Mouse (Mus musculus): ENCODE measurements at regions not wholly inside any gene's neighbourhood (a gene's known extent, or its start where the extent isn't known, plus 50 kb on each side); places are given as distances from the start of the nearest gene placed in this dataset.

DNA sequence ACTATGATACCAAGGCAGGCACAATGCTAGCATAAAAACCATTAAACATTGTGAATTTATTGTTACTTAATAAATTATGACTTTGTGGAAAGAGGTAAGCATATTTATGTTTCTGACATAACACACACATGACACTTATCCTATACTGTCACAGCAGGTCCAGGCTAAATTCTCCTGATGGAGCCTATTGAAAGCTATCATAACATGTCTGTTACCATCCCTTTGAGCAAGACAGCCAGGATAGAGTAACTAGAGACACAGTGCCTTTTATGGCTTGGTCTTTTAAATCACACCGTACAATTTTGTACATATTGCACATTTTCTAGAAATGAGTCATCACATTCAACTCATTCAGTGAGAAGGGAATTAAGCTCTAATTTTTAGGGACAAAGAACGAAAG lies 67.8 kb upstream of the Adgra3 start:
- WGBS, result 79% methylated on average over 2 of the region's 2 CpGs
- Histone ChIP-seq H3K4me1 (ENCODE audit: control insufficient read depth, insufficient read depth, low read length) (no peaks in the 10 kb centered on the region), H3K4me3 (ENCODE audit: insufficient read depth, low read depth, low read length) (no peak overlapping the region), H3K27ac (ENCODE audit: insufficient read depth, low read depth, low read length) (no peak overlapping the region), H3K36me3 (ENCODE audit: control insufficient read depth, insufficient read depth, low read length) (no peaks in the 10 kb centered on the region), H3K27me3 (replicated peaks; ENCODE audit: control insufficient read depth, insufficient read depth, low read length) (no peaks in the 10 kb centered on the region)
- TF ChIP-seq POLR2A (IDR thresholded peaks at IDR 0.05; ENCODE audit: low read depth, low read length), result no peak
- TF ChIP-seq CTCF (conservative IDR thresholded peaks at IDR 0.05; ENCODE audit: insufficient read depth, insufficient read length, low read depth, low read length), result no peak
- DNase-seq, result no peak

DNA sequence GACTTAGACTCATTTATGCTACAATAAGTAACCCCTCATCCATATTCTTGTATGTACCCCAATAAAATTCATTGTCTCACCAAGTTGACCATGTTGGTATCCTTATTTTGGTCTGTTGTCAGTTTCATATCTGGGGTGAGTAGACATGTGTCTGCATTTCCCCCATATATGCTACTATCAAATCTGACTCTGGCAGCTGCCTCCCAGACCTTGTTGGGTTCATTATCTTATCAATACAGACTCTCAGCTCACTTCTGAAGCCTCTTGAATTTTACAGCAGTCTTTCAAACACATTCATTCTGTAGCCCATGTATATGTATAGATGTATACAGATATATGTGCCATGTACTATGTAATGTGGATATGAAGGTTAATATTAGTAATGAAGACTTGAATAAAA lies 67.4 kb upstream of the Adgra3 start:
- Histone ChIP-seq H3K4me3 (ENCODE audit: insufficient read depth, low read depth, low read length) (no peak overlapping the region), H3K27me3 (replicated peaks; ENCODE audit: control insufficient read depth, insufficient read depth, low read length) (no peaks in the 10 kb centered on the region)

DNA sequence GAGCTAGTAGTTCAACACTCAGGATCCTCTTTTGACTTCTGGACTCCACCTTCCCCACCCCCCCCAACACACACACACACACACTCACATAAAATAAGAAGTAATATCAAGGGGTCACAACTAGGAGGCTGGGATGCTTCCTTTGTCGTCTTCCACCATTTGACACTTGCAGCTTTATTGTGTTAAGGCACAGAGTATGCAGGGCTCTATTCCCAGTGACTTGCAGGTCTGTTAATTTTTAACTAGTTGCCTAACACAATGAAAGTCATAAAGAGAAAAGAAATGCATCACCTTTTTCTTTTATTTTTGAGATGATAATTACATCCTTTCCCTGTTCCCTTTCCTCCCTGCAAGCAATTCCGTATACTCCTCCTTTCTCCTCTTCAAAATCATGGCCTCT lies 66.9 kb upstream of the Adgra3 start:
- DNase-seq, result no peak
- TF ChIP-seq CTCF (conservative IDR thresholded peaks at IDR 0.05; ENCODE audit: insufficient read depth, insufficient read length, low read depth, low read length) (no peak), POLR2A (IDR thresholded peaks at IDR 0.05; ENCODE audit: low read depth, low read length) (no peak)
- H3K4me1 ChIP-seq (ENCODE audit: control insufficient read depth, insufficient read depth, low read length), result no peaks in the 10 kb centered on the region
- no peaks in the 10 kb centered on the region for H3K36me3 ChIP-seq (ENCODE audit: control insufficient read depth, insufficient read depth, low read length)
- no peak overlapping the region for H3K27ac ChIP-seq (ENCODE audit: insufficient read depth, low read depth, low read length)
- H3K27me3 ChIP-seq (replicated peaks; ENCODE audit: control insufficient read depth, insufficient read depth, low read length), result no peaks in the 10 kb centered on the region
- 55% methylated on average over 2 of the region's 2 CpGs for WGBS
- no peak overlapping the region for H3K4me3 ChIP-seq (ENCODE audit: insufficient read depth, low read depth, low read length)

More for the DNA sequence above, 67.4 kb upstream of the Adgra3 start:
- H3K36me3 ChIP-seq (ENCODE audit: control insufficient read depth, insufficient read depth, low read length), result no peaks in the 10 kb centered on the region
- H3K27ac ChIP-seq (ENCODE audit: insufficient read depth, low read depth, low read length), result no peak overlapping the region
- DNase-seq, result no peak
- H3K4me1 ChIP-seq (ENCODE audit: control insufficient read depth, insufficient read depth, low read length), result no peaks in the 10 kb centered on the region
- TF ChIP-seq POLR2A (IDR thresholded peaks at IDR 0.05; ENCODE audit: low read depth, low read length), result no peak
- TF ChIP-seq CTCF (conservative IDR thresholded peaks at IDR 0.05; ENCODE audit: insufficient read depth, insufficient read length, low read depth, low read length), result no peak

DNA sequence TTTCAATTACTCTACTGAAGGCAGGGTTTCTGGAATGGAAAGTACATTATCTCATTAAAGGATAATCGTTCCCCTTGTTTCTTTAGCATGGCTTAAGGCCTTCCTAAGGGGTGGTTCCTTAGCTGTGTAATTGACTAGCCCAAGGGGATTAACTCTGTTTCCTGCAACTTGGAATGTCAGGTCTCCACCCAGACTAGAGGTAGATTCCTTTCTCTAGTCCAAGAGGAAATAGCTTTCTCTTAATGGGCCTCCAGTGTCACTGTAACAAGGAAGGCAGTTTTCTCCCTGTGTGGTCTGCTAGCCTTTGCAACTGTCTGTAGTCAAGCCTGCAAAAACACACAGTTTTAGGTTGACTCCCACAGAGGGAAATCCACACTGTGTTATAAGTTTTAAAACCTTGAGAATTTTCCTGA lies 64.0 kb upstream of the Adgra3 start:
- no peaks in the 10 kb centered on the region for H3K36me3 ChIP-seq (ENCODE audit: control insufficient read depth, insufficient read depth, low read length)
- WGBS, result 14% methylated on average over 1 of the region's 1 CpGs
- H3K27me3 ChIP-seq (replicated peaks; ENCODE audit: control insufficient read depth, insufficient read depth, low read length), result no peaks in the 10 kb centered on the region
- DNase-seq, result no peak
- TF ChIP-seq POLR2A (IDR thresholded peaks at IDR 0.05; ENCODE audit: low read depth, low read length), result no peak
- TF ChIP-seq CTCF (conservative IDR thresholded peaks at IDR 0.05; ENCODE audit: insufficient read depth, insufficient read length, low read depth, low read length), result no peak
- no peaks in the 10 kb centered on the region for H3K4me1 ChIP-seq (ENCODE audit: control insufficient read depth, insufficient read depth, low read length)
- no peak overlapping the region for H3K4me3 ChIP-seq (ENCODE audit: insufficient read depth, low read depth, low read length)
- no peak overlapping the region for H3K27ac ChIP-seq (ENCODE audit: insufficient read depth, low read depth, low read length)

GRCm38 (mm10) chr5:50119860-50120259 lies 61.1 kb upstream of the Adgra3 start:
- no peaks in the 10 kb centered on the region for H3K36me3 ChIP-seq (ENCODE audit: control insufficient read depth, insufficient read depth, low read length)
- no peak overlapping the region for H3K4me3 ChIP-seq (ENCODE audit: insufficient read depth, low read depth, low read length)
- WGBS, result 78% methylated on average over 1 of the region's 1 CpGs
- TF ChIP-seq CTCF (conservative IDR thresholded peaks at IDR 0.05; ENCODE audit: insufficient read depth, insufficient read length, low read depth, low read length) (no peak), POLR2A (IDR thresholded peaks at IDR 0.05; ENCODE audit: low read depth, low read length) (no peak)
- no peak overlapping the region for H3K27ac ChIP-seq (ENCODE audit: insufficient read depth, low read depth, low read length)
- no peaks in the 10 kb centered on the region for H3K27me3 ChIP-seq (replicated peaks; ENCODE audit: control insufficient read depth, insufficient read depth, low read length)
- DNase-seq, result no peak
- no peaks in the 10 kb centered on the region for H3K4me1 ChIP-seq (ENCODE audit: control insufficient read depth, insufficient read depth, low read length)

Data from kidney, adult 2 months (tissue).